Mouse (Mus musculus) kidney, embryonic 14.5 days (tissue): ENCODE results near the gene Ccdc33. TPM values are rescaled to one million over a fixed set of nuclear protein-coding genes. Genes with fewer than 3 reads are reported as not detected.

Experiments used
- ATAC-seq: fragments of 200-750 bp; cut with Nextera tagmentation; 2 replicates; pipeline ENCODE4 v1.8.0; 2017; ENCODE audit warnings: moderate number of reproducible peaks, mild to moderate bottlenecking, moderate TSS enrichment, moderate library complexity; ENCODE audit not compliant: low FRiP score, low TSS enrichment
- H3K27ac ChIP-seq: fragments of 300-500 bp; sonication (generic); 2 replicates; pipeline ENCODE4 v1.5.1; 2014; ENCODE audit warnings: low read depth, mild to moderate bottlenecking, low read length, moderate library complexity, mixed read lengths
- H3K27me3 ChIP-seq: fragments of 300-500 bp; sonication (generic); 2 replicates; pipeline ENCODE4 v1.6.1; 2014; ENCODE audit warnings: mild to moderate bottlenecking, low read length; ENCODE audit not compliant: control insufficient read depth, insufficient read depth
- H3K36me3 ChIP-seq: fragments of 300-500 bp; sonication (generic); 2 replicates; pipeline ENCODE4 v1.6.1; 2014; ENCODE audit warnings: low read length, mixed read lengths; ENCODE audit not compliant: control insufficient read depth, insufficient read depth
- H3K4me1 ChIP-seq: fragments of 300-500 bp; sonication (generic); 2 replicates; pipeline ENCODE4 v1.6.1; 2014; ENCODE audit warnings: low read length, mixed read lengths; ENCODE audit not compliant: control insufficient read depth, insufficient read depth
- H3K4me2 ChIP-seq: fragments of 300-500 bp; sonication (generic); replicated peaks from 2 replicates; pipeline ENCODE4 v1.6.1; 2014; ENCODE audit warnings: low read depth, mild to moderate bottlenecking, low read length
- H3K4me3 ChIP-seq: fragments of 300-500 bp; sonication (generic); 2 replicates; pipeline ENCODE4 v1.5.1; 2014; ENCODE audit warnings: mild to moderate bottlenecking, low read length
- H3K9ac ChIP-seq: fragments of 300-500 bp; sonication (generic); 2 replicates; pipeline ENCODE4 v1.6.1; 2014; ENCODE audit warnings: low read depth, mild to moderate bottlenecking, low read length, moderate library complexity
- H3K9me3 ChIP-seq: fragments of 300-500 bp; sonication (generic); 2 replicates; pipeline ENCODE4 v1.6.1; 2016; ENCODE audit warnings: low read length; ENCODE audit not compliant: control insufficient read depth
- WGBS: fragments of 180-500 bp; shearing (Covaris S2); extraction: QIAGEN DNeasy Blood & Tissue Kit; methylation state at CpG from one replicate; pipeline ENCODE4 v1.1.7; 2014; 5-methylcytosine and 5-hydroxymethylcytosine counted together
- polyA plus RNA-seq: library from polyadenylated mRNA; unstranded; fragments of >200 nt; fragmentation: Nextera tagmentation; extraction: Ambion mirVana; gene quantifications from 2 replicates; pipeline ENCODE4 v1.2.1, GENCODE M21; 2014

Ccdc33 gene
- polyA plus RNA-seq, 1 experiment from 2014 or later: 0.57 TPM

DNA sequence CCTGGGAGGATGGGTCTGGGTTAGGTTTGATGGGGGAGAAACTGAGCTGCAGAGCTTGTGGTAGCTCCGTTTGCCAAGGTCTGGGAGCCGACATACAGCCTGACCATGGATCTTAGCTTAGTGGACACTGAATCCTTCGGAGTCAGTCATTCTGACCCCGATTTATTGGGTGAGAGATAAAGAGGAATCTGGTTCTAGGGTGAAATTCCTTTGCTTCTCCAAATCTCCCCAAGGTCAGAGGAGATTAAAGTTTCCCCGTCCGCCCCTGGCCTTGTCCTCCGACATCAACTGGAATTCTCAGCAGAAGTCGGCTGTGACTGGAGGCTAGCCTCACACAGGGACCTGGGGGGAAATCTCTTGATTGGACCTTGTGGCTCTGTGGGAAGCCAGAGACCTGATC is 107.1 kb downstream of the Ccdc33 start:
- no peaks in the 10 kb centered on the region for H3K27me3 ChIP-seq
- H3K4me3 ChIP-seq: no peak overlapping the region
- no peaks in the 10 kb centered on the region for H3K9me3 ChIP-seq
- H3K9ac ChIP-seq: no peak overlapping the region
- WGBS: 57% methylated on average over 8 of the region's 8 CpGs
- ATAC-seq: no peak
- H3K36me3 ChIP-seq: no peaks in the 10 kb centered on the region
- H3K4me1 ChIP-seq: peaks cover 22% of the 10 kb centered on the region
- H3K27ac ChIP-seq: no peak overlapping the region
- H3K4me2 ChIP-seq: no peak overlapping the region; the same call in 1 of the 2 replicates

DNA sequence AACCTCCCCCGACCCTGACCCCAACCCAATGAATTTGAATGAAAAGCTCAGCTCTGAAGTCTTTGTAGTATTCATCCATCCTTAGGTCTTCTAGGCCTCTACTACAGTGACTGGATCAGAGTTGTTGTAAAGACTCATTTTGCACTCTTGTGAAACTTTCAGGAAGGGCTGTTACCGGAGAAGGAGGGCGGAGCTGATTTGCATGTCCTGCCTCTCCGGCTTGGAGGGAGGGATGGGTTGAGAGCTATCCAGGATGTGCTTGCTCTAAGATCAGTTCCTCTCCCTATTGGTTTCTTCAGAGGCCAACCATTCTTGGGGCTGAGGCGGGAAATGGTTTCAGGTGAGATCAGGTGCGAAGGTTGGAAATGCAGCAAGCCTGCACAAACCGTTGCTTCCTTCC is 107.6 kb downstream of the Ccdc33 start:
- no peaks in the 10 kb centered on the region for H3K27me3 ChIP-seq
- no peaks in the 10 kb centered on the region for H3K36me3 ChIP-seq
- ATAC-seq: no peak
- peaks cover 22% of the 10 kb centered on the region for H3K4me1 ChIP-seq
- no peak overlapping the region for H3K27ac ChIP-seq
- no peak overlapping the region; the same call in 1 of the 2 replicates for H3K4me2 ChIP-seq
- H3K9me3 ChIP-seq: no peaks in the 10 kb centered on the region
- no peak overlapping the region for H3K4me3 ChIP-seq
- no peak overlapping the region for H3K9ac ChIP-seq
- WGBS: 26% methylated on average over 7 of the region's 7 CpGs

DNA sequence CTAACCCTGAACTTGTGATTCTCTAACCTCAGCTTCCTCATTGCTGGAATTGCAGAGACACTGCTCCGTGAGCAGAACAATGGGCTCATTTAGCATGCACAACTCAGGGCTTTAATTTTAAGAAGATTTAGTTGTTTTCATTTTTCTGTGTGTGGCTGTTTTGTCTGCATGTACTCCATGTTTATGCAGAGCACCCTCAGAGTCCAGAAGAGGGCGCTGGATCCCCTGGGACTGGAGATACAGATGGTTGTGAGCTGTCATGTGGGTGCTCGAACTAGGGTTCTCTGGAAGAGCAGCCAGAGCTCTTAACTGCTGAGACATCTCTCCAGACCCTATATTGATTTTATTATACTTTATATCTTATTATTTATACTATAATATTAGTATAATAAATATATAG is 109.0 kb downstream of the Ccdc33 start:
- Histone ChIP-seq H3K4me2 (no peak overlapping the region), H3K9ac (no peak overlapping the region), H3K27ac (no peak overlapping the region), H3K4me3 (no peak overlapping the region), H3K36me3 (no peaks in the 10 kb centered on the region), H3K4me1 (peaks cover 22% of the 10 kb centered on the region), H3K27me3 (no peaks in the 10 kb centered on the region), H3K9me3 (no peaks in the 10 kb centered on the region)
- ATAC-seq: no peak
- 64% methylated on average over 3 of the region's 3 CpGs for WGBS

DNA sequence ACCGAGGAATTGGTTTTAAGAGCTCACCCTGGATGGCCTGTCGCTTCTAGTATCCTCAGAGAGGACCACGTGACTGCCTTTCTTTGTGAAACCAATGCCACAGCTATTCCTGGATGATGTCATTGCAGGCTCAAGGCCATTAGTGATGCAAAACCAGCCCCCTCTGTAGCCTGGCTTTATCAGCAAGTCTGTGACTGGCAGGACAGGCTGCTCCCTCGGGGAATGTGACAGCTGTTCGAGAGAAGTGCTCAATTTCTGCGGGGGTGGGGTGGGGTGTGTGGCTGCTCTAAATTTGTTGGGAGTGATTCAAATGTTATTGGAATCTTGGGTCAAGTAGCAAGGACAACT is 109.6 kb downstream of the Ccdc33 start:
- Histone ChIP-seq H3K4me2 (peak overlapping the region; percentile 10; the same call in 1 of the 2 replicates), H3K4me3 (no peak overlapping the region), H3K36me3 (no peaks in the 10 kb centered on the region), H3K9me3 (no peaks in the 10 kb centered on the region), H3K27ac (no peak overlapping the region), H3K27me3 (no peaks in the 10 kb centered on the region), H3K9ac (no peak overlapping the region), H3K4me1 (peaks cover 22% of the 10 kb centered on the region)
- peak; percentile 80 for ATAC-seq
- 5% methylated on average over 6 of the region's 6 CpGs for WGBS

DNA sequence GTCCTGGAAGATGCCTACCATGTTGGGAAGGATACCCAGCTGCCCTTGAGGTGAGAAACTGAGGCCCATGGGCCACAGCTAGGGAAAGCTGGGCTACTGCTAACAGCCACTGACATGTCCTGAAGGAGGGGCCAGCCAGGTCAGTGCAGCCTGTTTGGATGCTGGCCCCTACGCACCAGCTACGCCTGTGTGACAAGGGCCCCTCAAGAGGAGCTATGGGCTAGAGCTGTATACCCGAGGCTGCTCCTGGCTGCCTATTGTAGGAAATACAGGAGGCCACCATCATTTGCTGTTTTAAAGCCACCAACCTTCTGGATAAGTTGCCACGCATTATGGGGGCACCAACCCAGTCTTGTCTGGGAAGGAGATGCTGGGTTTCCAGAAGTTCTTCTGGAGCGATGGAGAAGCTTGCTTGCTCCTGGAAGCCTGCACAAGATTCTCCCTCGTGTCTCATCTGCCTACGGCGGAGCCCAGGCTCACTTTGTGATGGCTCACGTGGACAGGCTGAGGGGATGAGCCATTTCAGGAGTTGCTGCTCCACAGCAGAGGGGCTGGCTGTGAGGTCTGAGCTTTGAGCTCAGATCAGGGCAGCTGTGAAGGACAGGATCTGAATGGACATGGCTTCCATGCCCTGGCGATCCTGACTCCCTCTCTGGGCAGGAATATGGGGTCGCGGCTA is 110.1 kb downstream of the Ccdc33 start:
- H3K9ac ChIP-seq: no peak overlapping the region
- ATAC-seq: peak; percentile 25; the same call in 1 of the 2 replicates

DNA sequence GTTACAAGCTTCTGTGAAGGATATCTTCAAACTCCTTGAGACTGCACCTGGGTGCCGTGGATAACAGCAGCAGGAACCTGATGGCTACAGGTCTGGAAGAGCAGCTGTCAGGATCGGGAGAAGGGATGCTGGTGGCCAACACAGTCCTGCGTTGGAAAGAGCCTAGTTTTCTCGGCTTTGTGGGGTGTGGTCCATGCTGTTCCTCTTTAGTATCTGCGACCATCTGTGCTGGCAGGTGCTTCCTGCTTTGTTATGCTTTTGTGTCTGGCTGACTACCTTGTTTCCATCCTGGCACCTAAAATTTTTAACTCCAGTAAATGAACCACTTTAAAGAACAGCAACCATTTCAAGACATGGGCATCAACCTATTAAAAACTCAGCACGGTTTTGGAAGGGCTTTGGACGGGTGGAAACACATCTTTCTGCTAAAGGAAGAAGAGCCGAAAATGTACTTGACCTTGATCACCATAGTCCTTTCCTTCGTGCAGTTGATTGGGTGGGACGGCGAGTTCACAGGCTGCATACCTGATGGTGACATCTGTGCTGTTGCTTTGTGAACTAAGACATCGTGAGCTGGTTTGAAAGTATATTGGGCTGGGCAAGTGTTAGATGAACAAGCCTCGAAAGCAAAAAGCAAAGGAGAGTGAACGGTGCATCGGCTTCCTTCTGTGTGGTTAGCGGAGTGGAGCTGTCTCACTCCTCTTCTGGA is 112.7 kb downstream of the Ccdc33 start, which contains the start of gene Cyp11a1:
Gene Cyp11a1, plus strand, starts transcription at position 659 of the 709 bp plus-strand sequence.
- Histone ChIP-seq H3K4me2 (no peak within 1 kb of the TSS), H3K9me3 (no peaks in the 10 kb centered on the region), H3K4me1 (peaks cover 14% of the 10 kb centered on the region), H3K4me3 (no peak within 1 kb of the TSS), H3K9ac (no peak within 1 kb of the TSS), H3K27me3 (no peaks in the 10 kb centered on the region), H3K36me3 (no peaks in the 10 kb centered on the region), H3K27ac (no peak within 1 kb of the TSS)
- no peak for ATAC-seq
- WGBS: 85% methylated on average over 16 of the region's 16 CpGs

More for the DNA sequence above, 110.1 kb downstream of the Ccdc33 start:
- peaks cover 22% of the 10 kb centered on the region for H3K4me1 ChIP-seq
- WGBS: 66% methylated on average over 12 of the region's 12 CpGs
- no peak overlapping the region for H3K27ac ChIP-seq
- H3K36me3 ChIP-seq: no peaks in the 10 kb centered on the region
- H3K27me3 ChIP-seq: no peaks in the 10 kb centered on the region
- no peaks in the 10 kb centered on the region for H3K9me3 ChIP-seq
- H3K4me2 ChIP-seq: peak overlapping the region; percentile 10; the same call in 1 of the 2 replicates
- H3K4me3 ChIP-seq: no peak overlapping the region

DNA sequence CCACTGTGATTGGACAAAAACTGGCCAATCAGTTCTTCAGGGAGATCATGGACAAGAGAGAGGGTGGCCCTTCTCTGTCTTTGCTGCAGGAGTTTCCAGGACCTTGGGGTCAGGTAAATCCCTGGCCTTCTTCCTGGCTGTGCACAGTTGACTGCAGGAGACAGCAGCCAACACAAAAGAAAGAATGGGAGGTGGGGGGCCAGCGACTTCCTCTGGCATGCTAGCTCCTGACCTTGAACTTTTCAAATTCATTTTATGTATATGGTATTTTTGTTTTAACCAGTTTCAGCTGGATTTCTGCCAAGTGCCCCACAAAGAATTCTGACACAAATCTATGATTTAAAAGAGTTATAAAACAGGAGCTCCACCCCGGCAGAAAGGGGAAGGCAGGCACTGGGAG is 115.4 kb downstream of the Ccdc33 start:
- no peaks in the 10 kb centered on the region for H3K9me3 ChIP-seq
- no peak overlapping the region for H3K4me3 ChIP-seq
- H3K27ac ChIP-seq: no peak overlapping the region
- H3K27me3 ChIP-seq: no peaks in the 10 kb centered on the region
- H3K9ac ChIP-seq: no peak overlapping the region
- no peaks in the 10 kb centered on the region for H3K36me3 ChIP-seq
- H3K4me1 ChIP-seq: no peaks in the 10 kb centered on the region; the same call in 1 of the 2 replicates
- no peak for ATAC-seq
- 17% methylated on average over 2 of the region's 2 CpGs for WGBS
- H3K4me2 ChIP-seq: no peak overlapping the region

DNA sequence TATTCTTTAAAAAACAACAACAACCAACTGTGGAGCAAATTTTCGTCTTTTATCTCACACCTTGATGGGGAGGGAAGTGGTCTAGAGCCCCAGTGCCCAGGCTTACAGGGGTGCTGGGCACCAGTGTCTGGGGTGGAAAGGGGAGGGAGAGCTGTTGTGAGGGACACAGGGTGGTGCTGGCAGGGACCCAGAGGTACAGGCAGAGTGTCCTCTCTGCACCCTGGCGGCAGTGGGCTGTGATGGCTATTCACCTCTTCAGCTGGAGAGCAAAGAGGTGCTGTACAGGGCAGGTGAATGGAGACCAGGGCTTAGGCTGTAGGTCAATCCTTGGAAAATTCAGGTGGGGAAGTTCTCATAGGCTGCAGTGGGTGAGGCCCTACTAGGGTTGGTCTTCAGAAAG is 118.9 kb downstream of the Ccdc33 start:
- WGBS: 46% methylated on average over 2 of the region's 2 CpGs

DNA sequence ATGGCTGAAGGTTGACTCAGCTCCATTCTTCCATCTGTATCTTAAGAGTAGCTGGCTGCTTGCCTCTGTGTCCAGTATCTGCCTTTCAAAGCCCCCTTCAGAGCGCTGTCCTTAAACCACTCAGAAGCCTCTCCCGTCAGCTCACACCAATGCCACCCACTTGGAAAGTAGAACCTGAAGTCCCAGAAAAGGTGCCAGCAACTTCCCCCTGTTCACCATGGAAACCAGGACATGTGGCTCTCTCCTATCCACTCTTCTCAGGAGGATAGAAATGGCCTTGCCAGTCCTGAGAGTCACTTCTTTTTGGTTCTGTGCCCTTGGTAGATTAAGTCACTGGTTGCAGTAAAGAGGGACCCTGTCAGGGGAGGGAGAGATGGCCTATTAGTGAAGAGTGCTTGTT is 119.9 kb downstream of the Ccdc33 start:
- H3K9me3 ChIP-seq: no peaks in the 10 kb centered on the region
- H3K36me3 ChIP-seq: no peaks in the 10 kb centered on the region
- no peak overlapping the region for H3K27ac ChIP-seq
- H3K4me2 ChIP-seq: no peak overlapping the region
- no peaks in the 10 kb centered on the region for H3K27me3 ChIP-seq
- H3K9ac ChIP-seq: no peak overlapping the region
- WGBS: 50% methylated on average over 2 of the region's 2 CpGs
- 0 out of 2 replicates have a peak, but pooled peaks cover 3% of the 10 kb centered on the region for H3K4me1 ChIP-seq
- no peak for ATAC-seq
- no peak overlapping the region for H3K4me3 ChIP-seq

More for the DNA sequence above, 118.9 kb downstream of the Ccdc33 start:
- Histone ChIP-seq H3K9me3 (no peaks in the 10 kb centered on the region), H3K4me2 (no peak overlapping the region), H3K4me1 (0 out of 2 replicates have a peak, but pooled peaks cover 3% of the 10 kb centered on the region), H3K36me3 (no peaks in the 10 kb centered on the region), H3K27ac (no peak overlapping the region), H3K27me3 (no peaks in the 10 kb centered on the region), H3K9ac (no peak overlapping the region), H3K4me3 (no peak overlapping the region)
- no peak for ATAC-seq
